Mouse (Mus musculus): Measurements from ENCODE around the gene Eif4e1b.

DNA sequence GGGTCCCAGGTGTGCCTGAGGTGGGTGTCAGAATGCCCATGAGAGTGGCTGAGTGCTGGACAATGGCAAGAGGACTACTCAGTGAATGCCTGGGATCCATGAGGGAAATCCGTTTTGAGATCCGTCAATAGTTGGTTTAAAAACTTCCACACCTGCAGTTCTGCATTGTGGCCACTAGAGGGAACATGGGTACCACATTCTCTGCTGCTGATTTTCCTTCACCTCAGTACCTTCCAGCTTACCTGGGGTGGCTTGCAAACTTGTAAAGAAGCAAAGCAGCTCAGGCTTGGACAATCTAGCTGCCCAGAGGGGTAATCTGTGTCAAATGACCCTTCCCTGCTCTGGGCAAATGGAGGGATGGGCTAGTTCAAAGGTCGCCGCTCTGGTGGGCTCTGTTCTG is 13.6 kb downstream of the Eif4e1b start:
- TF ChIP-seq POLR2A (IDR thresholded peaks at IDR 0.05; ENCODE audit: low read depth, low read length) (no peak), CTCF (IDR thresholded peaks at IDR 0.05; ENCODE audit: borderline replicate concordance, insufficient read depth, low read length) (no peak)
